Mouse (Mus musculus): ENCODE measurements around the gene Svs1. TPM values are rescaled to one million over a fixed set of nuclear protein-coding genes. Genes with fewer than 3 reads are reported as not detected.

Svs1 gene
- polyA plus RNA-seq (2015; fragmentation: Illumina TruSeq; extraction: RNeasy Lipid Tissue Mini Kit (QIAGEN cat#74804); ENCODE audit: insufficient read depth, low replicate concordance) = not detected

GRCm38 (mm10) chr6:48986444-48986990 lies at the start of gene Svs1:
Svs1 (plus strand) TSS chr6:48986861.

DNA sequence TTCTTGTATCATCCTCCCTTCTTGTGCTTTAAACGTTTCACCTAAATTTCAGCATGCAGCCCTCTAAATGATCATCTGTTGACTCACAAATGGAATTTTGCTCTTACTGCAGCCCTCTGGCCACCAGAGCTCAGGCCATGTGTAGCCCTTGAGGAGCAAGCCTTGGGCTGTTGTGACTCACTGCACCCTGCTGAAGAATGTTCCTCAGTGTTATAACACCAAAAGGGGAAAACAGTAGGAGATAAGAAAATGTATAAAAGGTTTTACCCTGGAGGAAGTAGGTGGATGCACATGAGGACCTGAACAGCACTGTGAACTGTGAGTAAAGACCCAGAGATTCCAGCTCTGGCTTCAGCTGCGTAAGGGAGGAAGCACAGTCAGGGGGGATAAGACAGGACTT lies 12.0 kb upstream of the Svs1 start, which contains the start of gene Doxl2:
Doxl2 (plus strand) TSS at position 301 of the 400 bp plus-strand sequence.

GRCm38 (mm10) chr6:49036275-49037267 lies 49.9 kb downstream of the Svs1 start, which contains the start of gene Gpnmb:
Gpnmb (plus strand) TSS chr6:49036546.

Other genes with a start within 250 kb of the Svs1 start
- gene Gimap1, start 247.8 kb upstream of the Svs1 start, polyA plus RNA-seq (2015; fragmentation: Illumina TruSeq; extraction: RNeasy Lipid Tissue Mini Kit (QIAGEN cat#74804); ENCODE audit: insufficient read depth, low replicate concordance) = 200 TPM
- gene Gimap5, start 240.7 kb upstream of the Svs1 start, polyA plus RNA-seq (2015; fragmentation: Illumina TruSeq; extraction: RNeasy Lipid Tissue Mini Kit (QIAGEN cat#74804); ENCODE audit: insufficient read depth, low replicate concordance) = 81.6 TPM
- 371 TPM for gene Gimap3, start 216.0 kb upstream of the Svs1 start, polyA plus RNA-seq (2015; fragmentation: Illumina TruSeq; extraction: RNeasy Lipid Tissue Mini Kit (QIAGEN cat#74804); ENCODE audit: insufficient read depth, low replicate concordance)
- gene Tmem176a, start 145.9 kb upstream of the Svs1 start, polyA plus RNA-seq (2015; fragmentation: Illumina TruSeq; extraction: RNeasy Lipid Tissue Mini Kit (QIAGEN cat#74804); ENCODE audit: insufficient read depth, low replicate concordance) = 159 TPM
- gene Tmem176b, start 145.4 kb upstream of the Svs1 start, polyA plus RNA-seq (2015; fragmentation: Illumina TruSeq; extraction: RNeasy Lipid Tissue Mini Kit (QIAGEN cat#74804); ENCODE audit: insufficient read depth, low replicate concordance) = 279 TPM
- gene Aoc1, start 114.0 kb upstream of the Svs1 start, polyA plus RNA-seq (2015; fragmentation: Illumina TruSeq; extraction: RNeasy Lipid Tissue Mini Kit (QIAGEN cat#74804); ENCODE audit: insufficient read depth, low replicate concordance) = 0.97 TPM
- not detected for gene 1600015I10Rik, start 57.0 kb upstream of the Svs1 start, polyA plus RNA-seq (2015; fragmentation: Illumina TruSeq; extraction: RNeasy Lipid Tissue Mini Kit (QIAGEN cat#74804); ENCODE audit: insufficient read depth, low replicate concordance)
- not detected for gene Doxl2, start 11.9 kb upstream of the Svs1 start, polyA plus RNA-seq (2015; fragmentation: Illumina TruSeq; extraction: RNeasy Lipid Tissue Mini Kit (QIAGEN cat#74804); ENCODE audit: insufficient read depth, low replicate concordance)
- gene Gpnmb, start 49.7 kb downstream of the Svs1 start, polyA plus RNA-seq (2015; fragmentation: Illumina TruSeq; extraction: RNeasy Lipid Tissue Mini Kit (QIAGEN cat#74804); ENCODE audit: insufficient read depth, low replicate concordance) = 1.3 TPM
- 25.9 TPM for gene Malsu1, start 86.9 kb downstream of the Svs1 start, polyA plus RNA-seq (2015; fragmentation: Illumina TruSeq; extraction: RNeasy Lipid Tissue Mini Kit (QIAGEN cat#74804); ENCODE audit: insufficient read depth, low replicate concordance)
- gene Igf2bp3, start 228.1 kb downstream of the Svs1 start, polyA plus RNA-seq (2015; fragmentation: Illumina TruSeq; extraction: RNeasy Lipid Tissue Mini Kit (QIAGEN cat#74804); ENCODE audit: insufficient read depth, low replicate concordance) = 0.97 TPM